In genomic region chr2:103461210-103461609, GRCm38 (mm10) we compare ENCODE assay signal across 11 mouse cellular contexts. TPM values are rescaled to one million over a fixed set of nuclear protein-coding genes. Genes with fewer than 3 reads are reported as not detected.
DNase-seq lines count a peak whose midpoint lies in the region; ATAC-seq lines count a peak whose summit lies in the region.
"Had no signal": no experiment of that assay in that cellular context is flagged by ENCODE, and none has a peak within 500 bp of the region (broad histone marks: within the 10 kb centered on the region; RNA-seq: fewer than 3 reads in every experiment).

No protein-coding gene starts in this region.

- H3K36me3 ChIP-seq in heart, embryonic 10.5 days: peaks cover 88% of the 10 kb centered on the region
- H3K36me3 ChIP-seq in neural tube, embryonic 13.5 days: peaks cover 83% of the 10 kb centered on the region
- H3K36me3 ChIP-seq in limb, embryonic 11.5 days (ENCODE audit: control insufficient read depth, insufficient read depth, low read length): peaks cover 22% of the 10 kb centered on the region
- peaks cover 15% of the 10 kb centered on the region for H3K36me3 ChIP-seq in stomach, embryonic 16.5 days (ENCODE audit: control insufficient read depth, insufficient read depth, low read length)

- no peak for DNase-seq in heart, embryonic 10.5 days (ENCODE audit: low spot score)
- DNase-seq in heart, postnatal 36 days: no peak
- DNase-seq in neural tube, embryonic 10.5 days (ENCODE audit: extremely low spot score, low spot score): no peak
- DNase-seq in limb, embryonic 11.5 days (ENCODE audit: low spot score): peak; percentile 43
- DNase-seq in cerebellum, postnatal 4 days (ENCODE audit: low spot score in 2 of 2): no peak
- no peak for DNase-seq in cerebellum, adult 9-11 months
- DNase-seq: adrenal gland, postnatal 25 days; B cell, adult 2 months; cerebellum, adult 18-20 months had no signal

- 72% methylated on average over 8 of the region's 8 CpGs for WGBS in heart, embryonic 10.5 days
- WGBS in neural tube, embryonic 13.5 days: 83% methylated on average over 8 of the region's 8 CpGs
- WGBS in limb, embryonic 11.5 days: 55% methylated on average over 8 of the region's 8 CpGs
- 73% methylated on average over 8 of the region's 8 CpGs for WGBS in stomach, embryonic 16.5 days

- H3K9me3 ChIP-seq in heart, embryonic 10.5 days: no peaks in the 10 kb centered on the region
- H3K9me3 ChIP-seq in neural tube, embryonic 13.5 days: no peaks in the 10 kb centered on the region
- H3K9me3 ChIP-seq in limb, embryonic 11.5 days (ENCODE audit: control insufficient read depth, low read length): no peaks in the 10 kb centered on the region
- no peaks in the 10 kb centered on the region for H3K9me3 ChIP-seq in stomach, embryonic 16.5 days (replicated peaks; ENCODE audit: control insufficient read depth, low read length)

- no peak overlapping the region for H3K4me2 ChIP-seq in neural tube, embryonic 13.5 days
- H3K4me2 ChIP-seq in limb, embryonic 11.5 days (ENCODE audit: low read depth, severe bottlenecking): no peak overlapping the region
- H3K4me2 ChIP-seq in stomach, embryonic 16.5 days (ENCODE audit: low read depth, low read length): no peak overlapping the region

- ATAC-seq in neural tube, embryonic 13.5 days (ENCODE audit: low read depth): no peak
- ATAC-seq in limb, embryonic 11.5 days (ENCODE audit: insufficient number of reproducible peaks, low FRiP score, low TSS enrichment, low read depth): no peak
- no peak for ATAC-seq in stomach, embryonic 16.5 days (ENCODE audit: insufficient read depth, low FRiP score)

- intact Hi-C loops in heart, postnatal 36 days (cut with DNase I): no loop called here

- no peak overlapping the region for H3K9ac ChIP-seq in neural tube, embryonic 13.5 days
- no peak overlapping the region for H3K9ac ChIP-seq in limb, embryonic 11.5 days (ENCODE audit: low read length)
- no peak overlapping the region for H3K9ac ChIP-seq in stomach, embryonic 16.5 days (ENCODE audit: low read length)

- H3K27me3 ChIP-seq in heart, embryonic 10.5 days (ENCODE audit: insufficient read depth, poor library complexity, severe bottlenecking): no peaks in the 10 kb centered on the region
- H3K27me3 ChIP-seq in neural tube, embryonic 13.5 days: no peaks in the 10 kb centered on the region
- H3K27me3 ChIP-seq in limb, embryonic 11.5 days (ENCODE audit: control insufficient read depth, insufficient read depth, low read length): no peaks in the 10 kb centered on the region
- no peaks in the 10 kb centered on the region for H3K27me3 ChIP-seq in stomach, embryonic 16.5 days (ENCODE audit: control insufficient read depth, insufficient read depth, low read length)

- H3K27ac ChIP-seq in heart, embryonic 10.5 days: peak overlapping the region; percentile 59; the same call in 1 of the 2 replicates
- peak overlapping the region; percentile 67 for H3K27ac ChIP-seq in neural tube, embryonic 13.5 days (replicated peaks)
- peak overlapping the region; percentile 73 for H3K27ac ChIP-seq in limb, embryonic 11.5 days (replicated peaks; ENCODE audit: low read depth, low read length)
- H3K27ac ChIP-seq in stomach, embryonic 16.5 days (ENCODE audit: low read length): peak overlapping the region; percentile 15; the same call in 1 of the 2 replicates

- peaks cover 3% of the 10 kb centered on the region; the same call in 1 of the 2 replicates for H3K4me1 ChIP-seq in heart, embryonic 10.5 days
- H3K4me1 ChIP-seq in neural tube, embryonic 13.5 days (replicated peaks): 0 out of 2 replicates have a peak, but pooled peaks cover 4% of the 10 kb centered on the region
- H3K4me1 ChIP-seq in limb, embryonic 11.5 days (ENCODE audit: control insufficient read depth, insufficient read depth, low read length): peaks cover 9% of the 10 kb centered on the region; the same call in 1 of the 2 replicates
- H3K4me1 ChIP-seq in stomach, embryonic 16.5 days (ENCODE audit: control insufficient read depth, insufficient read depth, low read length): 0 out of 2 replicates have a peak, but pooled peaks cover 4% of the 10 kb centered on the region

- no peak overlapping the region for H3K4me3 ChIP-seq in heart, embryonic 10.5 days
- no peak overlapping the region for H3K4me3 ChIP-seq in neural tube, embryonic 13.5 days
- H3K4me3 ChIP-seq in limb, embryonic 11.5 days (ENCODE audit: low read depth, low read length): no peak overlapping the region
- no peak overlapping the region for H3K4me3 ChIP-seq in stomach, embryonic 16.5 days (replicated peaks; ENCODE audit: low read length)

RNA-seq across cellular contexts. Expression of gene Cat, which starts 23.8 kb away (rescaled TPM):
- 83.7 and 89.5 TPM in 2 replicates for polyA plus RNA-seq in heart, embryonic 10.5 days (2016; fragmentation: Nextera tagmentation; extraction: Ambion mirVana)
- total RNA-seq in heart, postnatal 36 days (2021): 100 to 1,000 TPM; 239 to 279 TPM
- 92.1 and 93.4 TPM in 2 replicates for polyA plus RNA-seq in neural tube, embryonic 13.5 days (2015; fragmentation: Nextera tagmentation; extraction: Ambion mirVana)
- 128 and 132 TPM in 2 replicates for polyA plus RNA-seq in limb, embryonic 11.5 days (2014; fragmentation: Nextera tagmentation; extraction: Ambion mirVana)
- polyA plus RNA-seq in stomach, embryonic 16.5 days (2015; fragmentation: Nextera tagmentation; extraction: Ambion mirVana): 118 TPM in 2 replicates

RNA-seq across cellular contexts. Expression of gene Elf5, which starts 49.7 kb away (rescaled TPM):
- polyA plus RNA-seq in heart, embryonic 10.5 days (2016; fragmentation: Nextera tagmentation; extraction: Ambion mirVana): not detected in 2 replicates
- total RNA-seq in heart, postnatal 36 days (2021): not detected
- polyA plus RNA-seq in neural tube, embryonic 13.5 days (2015; fragmentation: Nextera tagmentation; extraction: Ambion mirVana): not detected in 2 replicates
- 0.40 TPM in 1 of 2 replicates, not detected in the other for polyA plus RNA-seq in limb, embryonic 11.5 days (2014; fragmentation: Nextera tagmentation; extraction: Ambion mirVana)
- polyA plus RNA-seq in stomach, embryonic 16.5 days (2015; fragmentation: Nextera tagmentation; extraction: Ambion mirVana): 3.3 and 4.7 TPM in 2 replicates
- total RNA-seq: adrenal gland, postnatal 25 days had no signal

Comparison
In these comparisons a context has a peak if more than half of its experiments do, and no peak if none do; other contexts are left out.
1. H3K27ac ChIP-seq: peak in every context shown above with its lines; median percentile 73 in limb, embryonic 11.5 days; 67 in neural tube, embryonic 13.5 days; 59 in heart, embryonic 10.5 days; 15 in stomach, embryonic 16.5 days.